11 mouse cellular contexts compared by ENCODE assay signal in genomic region chr2:38539677-38540076, GRCm38 (mm10). TPM values are rescaled to one million over a fixed set of nuclear protein-coding genes. Genes with fewer than 3 reads are reported as not detected.
DNase-seq lines count a peak whose midpoint lies in the region; ATAC-seq and TF ChIP-seq lines count a peak whose summit lies in the region.
"Had no signal": no experiment of that assay in that cellular context is flagged by ENCODE, and none has a peak within 500 bp of the region (broad histone marks: within the 10 kb centered on the region; RNA-seq: fewer than 3 reads in every experiment).

No protein-coding gene starts in this region.

- H3K4me3 ChIP-seq in liver, postnatal 0 days (ENCODE audit: low read depth, low read length) = no peak overlapping the region
- no peak overlapping the region for H3K4me3 ChIP-seq in hindbrain, embryonic 10.5 days
- H3K4me3 ChIP-seq in neural tube, embryonic 13.5 days = no peak overlapping the region
- H3K4me3 ChIP-seq: erythroblast, embryonic 14.5 days had no signal

- no peak for TF ChIP-seq EP300 in liver, postnatal 0 days (IDR thresholded peaks at IDR 0.05; ENCODE audit: low read depth)

- DNase-seq in liver, postnatal 0 days = no peak
- no peak for DNase-seq in liver
- peak; percentile 98 for DNase-seq in cerebellum, adult 9-11 months
- no peak for DNase-seq in hindbrain, embryonic 10.5 days (ENCODE audit: low spot score)
- DNase-seq in thymus, postnatal 0 days (ENCODE audit: low spot score) = no peak
- DNase-seq: kidney, adult 18-20 months; thymus, adult 2 months had no signal

- no peak overlapping the region for H3K4me2 ChIP-seq in liver, postnatal 0 days (ENCODE audit: low read depth, low read length)
- no peak overlapping the region for H3K4me2 ChIP-seq in neural tube, embryonic 13.5 days
- H3K4me2 ChIP-seq: heart, embryonic 11.5 days had no signal

- H3K27me3 ChIP-seq in liver, postnatal 0 days (ENCODE audit: insufficient read depth, low read length) = no peaks in the 10 kb centered on the region
- no peaks in the 10 kb centered on the region for H3K27me3 ChIP-seq in hindbrain, embryonic 10.5 days (ENCODE audit: insufficient read depth, poor library complexity, severe bottlenecking)
- no peaks in the 10 kb centered on the region for H3K27me3 ChIP-seq in neural tube, embryonic 13.5 days

- no peak overlapping the region for H3K27ac ChIP-seq in liver, postnatal 0 days (ENCODE audit: low read depth)
- peak overlapping the region; percentile 70 for H3K27ac ChIP-seq in hindbrain, embryonic 10.5 days
- no peak overlapping the region; the same call in 1 of the 2 replicates for H3K27ac ChIP-seq in neural tube, embryonic 13.5 days (replicated peaks)

- peaks cover 68% of the 10 kb centered on the region for H3K4me1 ChIP-seq in liver, postnatal 0 days (ENCODE audit: insufficient read depth)
- peaks cover 81% of the 10 kb centered on the region for H3K4me1 ChIP-seq in hindbrain, embryonic 10.5 days (replicated peaks)
- H3K4me1 ChIP-seq in neural tube, embryonic 13.5 days (replicated peaks) = peaks cover 72% of the 10 kb centered on the region

- H3K9me3 ChIP-seq in liver, postnatal 0 days (ENCODE audit: low read length) = no peaks in the 10 kb centered on the region
- H3K9me3 ChIP-seq in hindbrain, embryonic 10.5 days = no peaks in the 10 kb centered on the region
- no peaks in the 10 kb centered on the region for H3K9me3 ChIP-seq in neural tube, embryonic 13.5 days

- 87% methylated on average over 9 of the region's 9 CpGs for WGBS in liver, postnatal 0 days (ENCODE audit: insufficient replicate concordance)
- WGBS in hindbrain, embryonic 10.5 days = 90% methylated on average over 9 of the region's 9 CpGs
- 67% methylated on average over 9 of the region's 9 CpGs for WGBS in neural tube, embryonic 13.5 days

- H3K36me3 ChIP-seq in liver, postnatal 0 days (replicated peaks; ENCODE audit: insufficient read depth, low read length) = no peaks in the 10 kb centered on the region
- no peaks in the 10 kb centered on the region for H3K36me3 ChIP-seq in hindbrain, embryonic 10.5 days
- no peaks in the 10 kb centered on the region for H3K36me3 ChIP-seq in neural tube, embryonic 13.5 days

- peak overlapping the region; percentile 38; the same call in 1 of the 2 replicates for H3K9ac ChIP-seq in liver, postnatal 0 days (replicated peaks)
- no peak overlapping the region for H3K9ac ChIP-seq in neural tube, embryonic 13.5 days

- no peak for TF ChIP-seq CTCF in liver, postnatal 0 days (IDR thresholded peaks at IDR 0.05; ENCODE audit: low read depth)

- no peak for ATAC-seq in liver, postnatal 0 days
- ATAC-seq in neural tube, embryonic 13.5 days (ENCODE audit: low read depth) = peak; percentile 20; the same call in 1 of the 2 replicates
- ATAC-seq in frontal cortex, adult (ENCODE audit: low TSS enrichment) = no peak

RNA-seq across cellular contexts. Expression of gene Nek6, which starts 28.2 kb away (rescaled TPM):
- 30.6 and 39.7 TPM in 2 replicates for polyA plus RNA-seq in liver, postnatal 0 days (2015; fragmentation: Nextera tagmentation; extraction: Ambion mirVana)
- 68.8 and 77.5 TPM in 2 replicates for polyA plus RNA-seq in hindbrain, embryonic 10.5 days (2016; fragmentation: Nextera tagmentation; extraction: Ambion mirVana)
- polyA plus RNA-seq in neural tube, embryonic 13.5 days (2015; fragmentation: Nextera tagmentation; extraction: Ambion mirVana) = 58.8 and 60.5 TPM in 2 replicates
- polyA plus RNA-seq in thymus, postnatal 0 days (2015; fragmentation: Nextera tagmentation; extraction: Ambion mirVana) = 13.4 and 14.5 TPM in 2 replicates
